Mouse (Mus musculus) heart, embryonic 16.5 days (tissue): ENCODE results near the gene Wdr54. TPM values are rescaled to one million over a fixed set of nuclear protein-coding genes. Genes with fewer than 3 reads are reported as not detected.

Source experiments
- ATAC-seq: fragments of 200-750 bp; cut with Nextera tagmentation; replicated peaks from 2 replicates; pipeline ENCODE4 v1.8.0; 2017; ENCODE audit warnings: moderate number of reproducible peaks; ENCODE audit not compliant: insufficient read depth, low FRiP score; ENCODE audit errors: extremely low read depth
- H3K27ac ChIP-seq: fragments of 300-500 bp; sonication (generic); 2 replicates; pipeline ENCODE4 v1.5.1; 2014; ENCODE audit warnings: mild to moderate bottlenecking, low read length, control low read depth, moderate library complexity
- H3K27me3 ChIP-seq: fragments of 300-500 bp; sonication (generic); 2 replicates; pipeline ENCODE4 v1.6.1; 2014; ENCODE audit warnings: low read length, mixed read lengths; ENCODE audit not compliant: control insufficient read depth, insufficient read depth
- H3K36me3 ChIP-seq: fragments of 300-500 bp; sonication (generic); 2 replicates; pipeline ENCODE4 v1.6.1; 2014; ENCODE audit not compliant: control insufficient read depth, insufficient read depth
- H3K4me1 ChIP-seq: fragments of 300-500 bp; sonication (generic); 2 replicates; pipeline ENCODE4 v1.6.1; 2014; ENCODE audit warnings: low read length, mixed read lengths; ENCODE audit not compliant: control insufficient read depth, insufficient read depth
- H3K4me2 ChIP-seq: fragments of 300-500 bp; sonication (generic); 2 replicates; pipeline ENCODE4 v1.6.1; 2014; ENCODE audit warnings: low read depth, mild to moderate bottlenecking, control low read depth, low read length
- H3K4me3 ChIP-seq: fragments of 300-500 bp; sonication (generic); 2 replicates; pipeline ENCODE4 v1.5.1; 2014; ENCODE audit warnings: mild to moderate bottlenecking, control low read depth, low read length
- H3K9ac ChIP-seq: fragments of 300-500 bp; sonication (generic); 2 replicates; pipeline ENCODE4 v1.6.1; 2014; ENCODE audit warnings: low read length, control low read depth
- H3K9me3 ChIP-seq: fragments of 300-500 bp; sonication (generic); replicated peaks from 2 replicates; pipeline ENCODE4 v1.6.1; 2016; ENCODE audit warnings: low read length; ENCODE audit not compliant: control insufficient read depth
- WGBS: fragments of 180-500 bp; shearing (Covaris S2); extraction: QIAGEN DNeasy Blood & Tissue Kit; methylation state at CpG from one replicate; pipeline ENCODE4 v1.1.7; 2014; 5-methylcytosine and 5-hydroxymethylcytosine counted together
- polyA plus RNA-seq: library from polyadenylated mRNA; unstranded; fragments of >200 nt; fragmentation: Nextera tagmentation; extraction: Ambion mirVana; gene quantifications from 2 replicates; pipeline ENCODE4 v1.2.1, GENCODE M21; 2015

Wdr54 gene
- polyA plus RNA-seq, 1 experiment from 2014 or later = 3.8 TPM

- WGBS = 91% methylated on average over 13 of the region's 13 CpGs
- Histone ChIP-seq H3K27me3 (no peaks in the 10 kb centered on the region), H3K4me3 (no peak overlapping the region), H3K9ac (no peak overlapping the region), H3K4me2 (no peak overlapping the region), H3K4me1 (peaks cover 36% of the 10 kb centered on the region), H3K9me3 (no peaks in the 10 kb centered on the region), H3K27ac (no peak overlapping the region), H3K36me3 (peaks cover 12% of the 10 kb centered on the region)
- ATAC-seq = no peak
These were observed 38.6 kb downstream of the Wdr54 start for GRCm38 (mm10) chr6:83117616-83118015.

DNA sequence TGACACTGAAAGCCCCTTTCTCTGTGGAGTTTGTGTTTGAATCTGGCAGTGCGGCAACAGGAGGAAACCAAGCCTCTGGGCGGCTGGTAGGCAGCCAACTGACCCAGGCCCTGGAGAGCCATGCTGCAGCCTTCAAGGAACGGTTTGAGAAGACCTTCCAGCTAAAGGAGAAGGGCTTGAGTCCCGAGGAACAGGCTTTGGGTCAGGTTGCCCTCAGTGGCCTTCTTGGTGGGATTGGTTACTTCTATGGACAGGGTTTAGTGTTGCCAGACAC lies 39.1 kb downstream of the Wdr54 start:
- no peaks in the 10 kb centered on the region for H3K9me3 ChIP-seq
- H3K4me3 ChIP-seq = no peak overlapping the region
- no peak overlapping the region for H3K4me2 ChIP-seq
- 76% methylated on average over 4 of the region's 4 CpGs for WGBS
- H3K4me1 ChIP-seq = peaks cover 33% of the 10 kb centered on the region
- H3K27me3 ChIP-seq = no peaks in the 10 kb centered on the region
- peaks cover 12% of the 10 kb centered on the region for H3K36me3 ChIP-seq
- H3K9ac ChIP-seq = no peak overlapping the region; the same call in 1 of the 2 replicates
- no peak for ATAC-seq
- H3K27ac ChIP-seq = no peak overlapping the region

DNA sequence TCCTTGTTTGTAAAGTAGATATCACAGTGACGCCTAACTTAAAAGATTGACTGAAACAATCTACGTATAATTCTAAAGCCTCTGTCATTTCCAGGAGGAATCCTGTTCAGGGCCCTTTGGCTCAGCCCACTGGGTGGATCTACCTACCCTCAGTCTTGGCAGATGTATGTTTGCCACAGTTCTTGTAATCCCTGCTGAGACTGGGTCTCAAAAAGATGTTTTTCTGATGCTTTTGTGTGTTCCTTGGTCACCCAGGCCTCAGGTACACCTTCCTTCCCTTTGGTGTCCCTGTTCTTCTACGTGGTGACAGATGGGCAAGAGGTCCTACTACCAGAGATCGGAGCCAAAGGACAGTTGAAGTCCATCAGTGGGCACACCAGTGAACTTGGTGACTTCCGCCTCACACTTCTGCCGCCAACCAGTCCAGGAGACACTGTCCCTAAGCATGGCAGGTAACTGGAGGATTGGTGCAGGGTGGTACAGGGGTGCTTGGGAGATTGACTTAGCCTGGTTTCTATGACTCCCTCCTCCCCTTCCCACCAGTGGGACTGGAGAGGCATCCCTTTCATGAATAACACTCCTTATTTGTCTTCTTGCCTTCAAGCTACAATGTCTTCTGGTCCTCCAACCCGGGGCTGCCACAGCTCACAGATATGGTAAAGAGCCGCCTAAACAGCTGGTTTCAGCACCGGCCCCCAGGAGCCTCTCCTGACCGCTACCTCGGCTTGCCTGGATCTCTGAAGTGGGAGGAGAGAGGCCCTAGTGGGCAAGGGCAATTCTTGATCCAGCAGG lies 39.6 kb downstream of the Wdr54 start:
- Histone ChIP-seq H3K36me3 (peaks cover 12% of the 10 kb centered on the region), H3K4me3 (peak overlapping the region; percentile 87), H3K4me2 (peak overlapping the region; percentile 99), H3K9ac (peak overlapping the region; percentile 90), H3K9me3 (no peaks in the 10 kb centered on the region), H3K27me3 (no peaks in the 10 kb centered on the region), H3K27ac (no peak overlapping the region), H3K4me1 (peaks cover 36% of the 10 kb centered on the region)
- WGBS = 70% methylated on average over 11 of the region's 11 CpGs
- ATAC-seq = no peak

GRCm38 (mm10) chr6:83115682-83116372 lies 40.4 kb downstream of the Wdr54 start:
- H3K4me2 ChIP-seq = peak overlapping the region; percentile 99
- peaks cover 35% of the 10 kb centered on the region for H3K4me1 ChIP-seq
- no peaks in the 10 kb centered on the region for H3K9me3 ChIP-seq
- peak overlapping the region; percentile 83 for H3K27ac ChIP-seq
- peak overlapping the region; percentile 87 for H3K4me3 ChIP-seq
- peak; percentile 20 for ATAC-seq
- peak overlapping the region; percentile 90 for H3K9ac ChIP-seq
- peaks cover 12% of the 10 kb centered on the region for H3K36me3 ChIP-seq
- under 1% methylated on average over 32 of the region's 48 CpGs for WGBS
- no peaks in the 10 kb centered on the region for H3K27me3 ChIP-seq

DNA sequence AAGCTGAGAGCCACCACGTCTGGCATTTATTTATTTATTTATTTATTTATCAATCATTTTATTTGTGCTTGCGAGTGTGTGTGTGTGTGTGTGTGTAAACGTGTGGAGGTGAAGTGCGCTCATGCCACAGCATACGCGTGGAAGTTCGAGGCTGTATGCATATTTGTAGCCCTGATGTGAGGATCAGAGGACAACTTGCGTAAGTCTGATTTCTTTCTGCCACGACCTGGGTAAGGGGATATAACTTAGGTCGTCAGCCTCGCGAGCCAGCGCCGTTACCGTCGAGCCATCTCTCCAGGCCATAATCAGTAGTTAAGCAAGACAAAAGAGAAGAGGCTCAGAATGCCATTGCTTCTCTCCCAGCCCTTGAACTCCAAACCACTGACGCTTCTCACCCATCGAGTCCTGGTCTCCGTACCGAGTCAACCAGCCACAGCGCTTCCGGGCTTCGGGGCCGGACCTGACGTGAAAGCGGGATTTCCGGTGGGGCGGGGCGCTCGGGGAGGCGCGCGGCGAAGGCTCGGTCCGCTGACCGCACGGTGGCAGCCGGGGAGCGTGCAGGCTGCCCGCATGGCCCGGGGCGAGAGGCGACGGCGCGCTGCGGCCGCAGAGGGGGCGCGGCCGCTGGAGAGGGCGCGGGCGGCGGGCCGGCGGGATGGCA lies 41.1 kb downstream of the Wdr54 start, which contains the start of gene Mogs:
TSS of gene Mogs (plus strand) at position 486 of the 661 bp plus-strand sequence.
- Histone ChIP-seq H3K4me2 (peak within 1 kb of the TSS; percentile 99), H3K36me3 (peaks cover 12% of the 10 kb centered on the region), H3K9ac (peak within 1 kb of the TSS; percentile 90), H3K27me3 (no peaks in the 10 kb centered on the region), H3K27ac (peak within 1 kb of the TSS; percentile 83), H3K4me3 (peak within 1 kb of the TSS; percentile 87), H3K4me1 (peaks cover 30% of the 10 kb centered on the region), H3K9me3 (no peaks in the 10 kb centered on the region)
- under 1% methylated on average over 58 of the region's 58 CpGs for WGBS
- ATAC-seq = peak; percentile 90

- no peak overlapping the region for H3K4me2 ChIP-seq
- no peaks in the 10 kb centered on the region for H3K27me3 ChIP-seq
- peaks cover 33% of the 10 kb centered on the region for H3K4me1 ChIP-seq
- no peak overlapping the region for H3K4me3 ChIP-seq
- 0 out of 2 replicates have a peak overlapping the region, but pooled peaks have one; percentile 11 for H3K9ac ChIP-seq
- no peaks in the 10 kb centered on the region for H3K36me3 ChIP-seq
- H3K27ac ChIP-seq = peak overlapping the region; percentile 53
- ATAC-seq = no peak
- no peaks in the 10 kb centered on the region for H3K9me3 ChIP-seq
- WGBS = 67% methylated on average over 4 of the region's 4 CpGs
These were observed 44.6 kb downstream of the Wdr54 start for GRCm38 (mm10) chr6:83111510-83112136.

- Histone ChIP-seq H3K9ac (peak within 1 kb of the TSS; percentile 94), H3K9me3 (no peaks in the 10 kb centered on the region), H3K36me3 (no peaks in the 10 kb centered on the region), H3K27me3 (no peaks in the 10 kb centered on the region), H3K4me1 (peaks cover 18% of the 10 kb centered on the region), H3K4me2 (peak within 1 kb of the TSS; percentile 84), H3K4me3 (peak within 1 kb of the TSS; percentile 96), H3K27ac (peak within 1 kb of the TSS; percentile 88)
- peak; percentile 84 for ATAC-seq
- WGBS = under 1% methylated on average over 76 of the region's 76 CpGs
These were observed 47.2 kb downstream of the Wdr54 start, which contains the start of gene Mrpl53 for GRCm38 (mm10) chr6:83108762-83109668. Mrpl53 (plus strand) TSS chr6:83109040.
